Mouse (Mus musculus) brain, embryonic 14.5 days (tissue): ENCODE measurements around the gene Nkain1.

ENCODE experiments used
- CTCF ChIP-seq: fragments of 200-500 bp; IDR thresholded peaks from 2 replicates; pipeline ENCODE4 v1.5.1; 2012; ENCODE audit warnings: inconsistent platforms, mild to moderate bottlenecking, moderate library complexity, borderline replicate concordance; ENCODE audit not compliant: insufficient read depth, insufficient read length; ENCODE audit errors: extremely low read depth
- POLR2A ChIP-seq: fragments of 200-500 bp; IDR thresholded peaks from 2 replicates; pipeline ENCODE4 v1.6.1; 2012; ENCODE audit warnings: mild to moderate bottlenecking, inconsistent platforms, borderline replicate concordance; ENCODE audit not compliant: poor library complexity, insufficient read depth, insufficient read length, severe bottlenecking; ENCODE audit errors: extremely low read depth

- no peak for TF ChIP-seq CTCF
- TF ChIP-seq POLR2A, result no peak
Observed at GRCm38 (mm10) chr4:130574861-130575460, 988 bp upstream of the Nkain1 start.
